Mouse (Mus musculus): ENCODE results near the gene B3gnt2. TPM values are rescaled to one million over a fixed set of nuclear protein-coding genes. Genes with fewer than 3 reads are reported as not detected.

The B3gnt2 gene
- total RNA-seq, 2 experiments from 2014 or later, result 4.1 to 4.3 TPM

- DNase-seq, result no peak
- intact Hi-C loops (cut with DNase I), result no loop called here
Measured at GRCm38 (mm10) chr11:22824049-22824705, 36.6 kb downstream of the B3gnt2 start.

- intact Hi-C loops (cut with DNase I), result no loop called here
- DNase-seq, result no peak
Measured at GRCm38 (mm10) chr11:22821243-22821642, 39.5 kb downstream of the B3gnt2 start.

DNA sequence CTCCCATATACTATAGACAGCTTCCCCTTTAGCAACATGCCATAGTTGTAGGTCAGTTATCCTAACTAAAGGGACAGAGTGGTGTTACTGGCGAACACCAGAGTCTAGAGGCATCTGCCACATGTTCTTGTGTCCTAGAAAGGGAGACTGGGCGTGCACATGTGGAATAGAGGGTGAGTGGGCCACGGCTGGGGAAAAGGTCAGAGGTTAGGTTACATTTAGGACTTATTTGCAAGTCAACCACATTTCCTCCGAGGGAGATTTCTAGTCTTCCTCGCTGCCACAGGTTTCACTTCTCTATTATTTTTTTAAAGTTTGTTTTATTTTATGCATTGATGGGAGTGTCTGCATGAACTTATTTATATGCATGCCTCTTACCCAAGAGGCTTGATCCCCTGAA, 42.4 kb downstream of the B3gnt2 start:
- intact Hi-C loops (cut with DNase I), result no loop called here
- no peak for DNase-seq

- DNase-seq, result no peak
- intact Hi-C loops (cut with DNase I), result no loop called here
Measured at GRCm38 (mm10) chr11:22815877-22816276, 44.9 kb downstream of the B3gnt2 start.

DNA sequence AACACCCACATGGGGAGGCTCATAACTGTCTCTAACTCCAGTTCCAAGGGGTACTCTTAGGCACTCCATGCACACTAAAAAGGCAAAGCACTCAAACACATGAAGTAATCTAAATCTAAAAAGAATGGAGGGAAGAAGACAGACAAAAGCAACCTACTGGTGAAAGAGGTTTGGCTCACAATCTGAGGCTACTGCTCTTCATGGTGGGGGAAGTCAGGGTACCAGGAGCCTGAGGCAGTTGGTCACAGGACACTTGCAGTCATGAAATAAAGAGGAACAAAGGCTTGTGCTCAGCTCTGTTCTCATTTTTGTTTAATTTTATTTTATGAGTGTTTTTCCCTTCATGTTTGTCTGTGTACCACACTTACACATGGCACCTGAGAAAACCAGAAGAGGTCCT, 45.6 kb downstream of the B3gnt2 start:
- intact Hi-C loops (cut with DNase I), result no loop called here
- no peak for DNase-seq

DNA sequence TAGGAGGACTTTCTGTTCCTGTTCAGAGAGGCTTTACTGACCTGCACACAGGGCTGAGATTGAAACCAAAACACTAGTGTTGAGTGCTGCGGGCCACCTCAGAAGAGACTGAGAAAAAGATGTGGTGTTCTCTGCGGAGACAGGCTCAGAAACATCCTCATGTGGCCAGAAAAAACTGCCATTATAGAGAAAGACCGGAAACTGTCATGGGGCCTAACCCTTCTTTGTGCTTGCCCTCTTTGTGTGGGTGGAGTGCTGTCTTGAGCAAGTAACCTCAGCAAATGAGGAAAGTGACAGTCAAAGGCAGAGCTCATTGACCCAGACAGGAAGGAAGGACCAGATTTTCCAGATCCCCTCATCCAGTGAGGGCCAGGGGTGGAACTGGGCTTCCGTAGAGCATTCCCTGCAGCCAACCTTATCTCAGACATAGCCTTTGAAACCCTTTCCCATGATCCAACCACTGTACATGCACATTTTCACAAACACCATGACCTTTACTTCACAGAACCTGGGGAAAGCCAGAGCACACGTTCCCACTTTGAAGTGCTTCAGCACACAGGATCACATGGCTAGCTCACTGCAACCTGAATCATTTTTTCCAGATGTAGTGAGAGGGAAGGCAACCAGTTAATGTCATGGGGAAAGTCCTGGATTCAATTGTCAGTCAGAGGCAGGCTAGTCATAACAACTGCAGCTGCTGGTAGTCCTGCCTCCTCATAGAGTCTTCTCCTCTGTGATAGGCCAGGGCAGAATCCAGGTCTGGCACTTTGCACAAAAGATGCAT, 46.6 kb downstream of the B3gnt2 start:
- DNase-seq, result no peak
- intact Hi-C loops (cut with DNase I), result no loop called here

GRCm38 (mm10) chr11:22813427-22813826, 47.3 kb downstream of the B3gnt2 start:
- intact Hi-C loops (cut with DNase I), result no loop called here
- DNase-seq, result no peak

- intact Hi-C loops (cut with DNase I), result no loop called here
- DNase-seq, result no peak
Measured at GRCm38 (mm10) chr11:22811413-22811812, 49.3 kb downstream of the B3gnt2 start.

- intact Hi-C loops (cut with DNase I), result no loop called here
- DNase-seq, result no peak
Measured at GRCm38 (mm10) chr11:22809465-22810096, 51.2 kb downstream of the B3gnt2 start.

DNA sequence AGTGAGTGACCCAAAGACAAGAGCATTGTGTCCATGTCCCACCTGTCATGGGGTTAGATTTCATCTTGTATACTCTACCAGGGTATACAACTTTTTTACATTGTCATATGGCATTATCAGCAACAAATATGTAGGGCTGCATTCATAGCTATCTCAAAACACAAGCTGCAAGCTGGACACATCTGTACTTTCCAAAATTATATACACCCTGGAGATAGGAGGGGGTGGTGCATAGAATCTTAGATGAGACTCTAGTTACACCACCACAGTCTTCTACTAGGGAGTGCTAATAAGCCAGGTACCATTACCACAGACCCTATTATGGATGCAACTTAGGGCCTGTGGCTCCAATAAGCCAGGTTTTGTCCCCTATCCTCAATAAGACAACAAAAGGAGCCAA, 52.7 kb downstream of the B3gnt2 start:
- no peak for DNase-seq
- intact Hi-C loops (cut with DNase I), result no loop called here

DNA sequence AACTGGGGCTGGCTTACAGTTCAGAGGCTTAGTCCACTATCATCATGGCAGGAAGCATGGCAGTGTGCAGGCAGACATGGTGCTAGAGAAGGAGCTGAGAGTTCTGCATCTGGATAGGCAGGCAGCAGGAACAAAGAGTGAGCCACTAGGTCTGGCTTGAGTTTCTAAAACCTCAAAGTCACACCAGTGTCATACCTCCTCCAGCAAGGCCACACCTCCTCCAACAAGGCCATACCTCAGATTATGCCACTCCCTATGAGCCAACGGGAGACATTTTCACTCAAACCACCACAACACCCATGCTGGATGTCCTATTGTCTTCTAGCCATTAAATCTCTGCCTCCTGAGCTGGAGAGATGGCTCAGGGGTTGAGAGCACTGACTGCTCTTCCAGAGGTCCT, 55.6 kb downstream of the B3gnt2 start:
- intact Hi-C loops (cut with DNase I), result no loop called here
- no peak for DNase-seq

DNA sequence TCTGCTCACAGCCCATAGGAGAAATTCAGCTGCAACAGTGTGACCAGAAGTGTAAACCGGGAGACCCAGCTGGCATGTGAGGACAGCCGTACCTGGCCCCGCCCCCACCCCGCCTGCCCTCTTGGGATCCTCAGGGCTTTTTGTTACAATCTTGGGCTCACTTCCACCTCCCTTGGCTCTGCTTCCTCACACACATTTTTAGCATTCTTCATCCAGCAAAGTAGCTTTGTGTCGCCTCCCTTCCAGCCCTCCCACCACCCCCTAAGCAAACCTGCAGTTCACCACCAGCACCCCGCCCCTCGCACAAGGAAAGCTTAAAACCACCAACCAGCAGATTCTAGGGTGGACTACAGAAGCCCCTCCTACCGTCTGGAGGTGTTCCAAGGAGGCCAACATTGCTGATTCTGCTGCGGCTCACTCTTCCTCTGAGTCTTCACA, 60.8 kb downstream of the B3gnt2 start:
- intact Hi-C loops (cut with DNase I), result no loop called here
- DNase-seq, result no peak

GRCm38 (mm10) chr11:22798916-22799315, 61.8 kb downstream of the B3gnt2 start:
- intact Hi-C loops (cut with DNase I), result no loop called here
- no peak for DNase-seq

DNA sequence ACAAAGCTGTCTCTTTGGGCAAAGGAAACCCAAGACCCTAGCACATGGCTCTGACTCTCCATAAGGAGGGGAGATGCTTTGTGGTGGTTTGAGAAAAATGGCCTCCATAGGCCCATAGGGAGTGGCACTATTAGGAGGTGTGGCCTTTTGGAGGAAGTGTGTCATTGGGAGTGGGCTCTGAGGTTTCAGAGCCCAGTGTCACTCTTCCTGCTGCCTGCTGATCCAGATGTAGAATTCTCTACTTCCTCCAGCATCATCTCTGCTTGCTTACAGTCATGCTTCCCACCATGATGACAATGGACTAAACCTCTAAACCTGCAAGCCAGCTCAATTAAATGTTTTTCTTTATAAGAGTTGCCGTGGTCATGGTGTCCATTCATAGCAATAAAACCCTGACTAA, 66.0 kb downstream of the B3gnt2 start:
- intact Hi-C loops (cut with DNase I), result no loop called here
- DNase-seq, result no peak

GRCm38 (mm10) chr11:22793881-22794203, 66.9 kb downstream of the B3gnt2 start:
- intact Hi-C loops (cut with DNase I), result no loop called here
- DNase-seq, result no peak

GRCm38 (mm10) chr11:22793176-22793880, 67.4 kb downstream of the B3gnt2 start:
- intact Hi-C loops (cut with DNase I), result no loop called here

GRCm38 (mm10) chr11:22792149-22792548, 68.6 kb downstream of the B3gnt2 start:
- DNase-seq, result no peak
- intact Hi-C loops (cut with DNase I), result no loop called here

More at GRCm38 (mm10) chr11:22793176-22793880, 67.4 kb downstream of the B3gnt2 start:
- no peak for DNase-seq

DNA sequence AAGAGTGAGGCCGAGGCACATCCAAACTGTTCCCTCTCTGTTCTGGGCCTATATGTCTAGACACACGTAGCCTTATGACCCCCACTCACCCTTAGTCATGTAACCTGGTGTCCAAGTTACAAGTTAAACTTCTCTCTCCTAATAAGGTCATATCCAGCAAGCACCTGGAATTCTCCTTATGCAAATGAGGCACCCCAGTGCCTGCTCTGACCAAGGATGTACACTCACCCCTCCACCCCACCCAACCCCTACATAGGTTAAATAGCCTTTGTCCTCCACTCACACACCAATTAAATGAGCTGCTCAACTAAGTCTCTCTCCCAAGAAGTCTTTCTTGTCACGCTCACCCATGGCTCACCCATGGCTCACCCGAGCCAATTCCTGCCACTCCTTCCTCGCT, 69.0 kb downstream of the B3gnt2 start:
- intact Hi-C loops (cut with DNase I), result no loop called here
- DNase-seq, result no peak

GRCm38 (mm10) chr11:22787833-22788232, 72.9 kb downstream of the B3gnt2 start:
- intact Hi-C loops (cut with DNase I), result no loop called here
- DNase-seq, result no peak

DNA sequence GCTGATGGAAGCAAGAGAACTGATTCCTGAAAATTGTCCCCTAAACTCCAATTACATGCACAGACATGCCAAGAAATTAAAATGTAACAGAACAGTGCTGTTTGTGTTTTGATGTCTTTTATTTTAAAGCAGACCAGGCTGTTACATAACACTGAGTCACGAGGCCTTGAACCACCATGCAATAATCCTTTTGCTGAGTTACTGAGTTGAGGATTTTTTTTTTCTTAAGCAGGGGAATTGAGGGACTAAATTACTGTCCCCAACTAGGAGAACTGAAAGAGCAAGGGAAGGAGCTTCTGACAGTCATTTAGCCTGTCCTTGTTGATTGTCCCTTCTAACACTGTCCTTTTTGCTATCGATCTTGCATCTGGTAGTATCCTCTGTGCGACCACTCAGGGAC, 76.3 kb downstream of the B3gnt2 start:
- no peak for DNase-seq
- intact Hi-C loops (cut with DNase I), result no loop called here

GRCm38 (mm10) chr11:22782705-22783124, 78.0 kb downstream of the B3gnt2 start:
- no peak for DNase-seq
- intact Hi-C loops (cut with DNase I), result no loop called here
